Mouse (Mus musculus) right cerebral cortex, adult 2 months (tissue): ENCODE data around the gene Ppia.
A peak's percentile ranks its signal among the peaks of the same experiment; 100 is the strongest.
"Not testable (repeated sequence)": the region's sequence is repeated elsewhere in the genome, so short reads cannot be mapped to it uniquely, and the experiment has no call there.

Source experiments
- DNase-seq, 2 experiments: peaks; one replicate each; pipeline ENCODE4 v3.0.0; 2021 to 2022; ENCODE audit warnings: low spot score in 2 of 2

The Ppia gene

DNA sequence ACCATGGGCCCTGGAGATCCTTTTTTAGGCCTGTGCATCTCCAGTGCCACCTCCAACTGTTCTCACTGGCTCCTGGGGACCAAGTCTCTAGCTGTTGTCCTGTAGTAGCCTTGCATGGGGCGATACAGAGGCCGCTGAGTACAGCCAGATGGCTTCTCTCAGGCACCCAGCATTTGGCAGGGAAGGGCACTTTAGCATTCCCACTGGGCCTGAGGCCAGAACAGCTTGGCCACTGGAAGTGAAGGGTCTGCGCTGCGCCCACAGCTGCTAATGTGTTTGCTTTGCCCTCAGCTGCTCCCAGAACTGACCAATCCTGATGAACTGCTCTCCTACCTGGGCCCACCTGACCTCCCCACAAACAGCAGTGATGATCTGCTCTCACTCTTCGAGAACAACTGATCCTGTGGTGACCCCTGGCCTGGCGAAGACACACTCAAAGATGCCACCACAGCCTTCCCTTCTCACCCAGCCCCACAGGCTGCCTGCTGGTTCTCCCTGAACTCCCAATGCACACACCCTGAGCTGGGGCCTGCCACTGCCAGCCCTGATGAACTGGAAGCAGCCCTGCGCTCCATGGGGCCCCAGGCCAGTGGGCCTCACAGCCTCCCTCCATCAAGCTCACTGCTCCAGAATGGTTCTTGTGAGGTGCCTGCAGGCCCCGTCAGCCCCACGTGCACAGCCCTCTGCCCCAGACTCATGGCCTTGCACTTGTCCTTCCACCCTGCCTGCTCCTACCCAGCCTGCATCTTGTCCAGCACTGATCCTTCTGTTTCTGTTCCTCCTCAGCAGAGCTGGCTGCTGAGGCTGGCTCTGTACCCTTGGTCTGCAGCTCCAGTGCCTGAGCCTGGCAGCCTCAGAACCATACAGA is 10.3 kb upstream of the Ppia start:
- DNase-seq = peak in 1 of 2 experiments; percentile 20

DNA sequence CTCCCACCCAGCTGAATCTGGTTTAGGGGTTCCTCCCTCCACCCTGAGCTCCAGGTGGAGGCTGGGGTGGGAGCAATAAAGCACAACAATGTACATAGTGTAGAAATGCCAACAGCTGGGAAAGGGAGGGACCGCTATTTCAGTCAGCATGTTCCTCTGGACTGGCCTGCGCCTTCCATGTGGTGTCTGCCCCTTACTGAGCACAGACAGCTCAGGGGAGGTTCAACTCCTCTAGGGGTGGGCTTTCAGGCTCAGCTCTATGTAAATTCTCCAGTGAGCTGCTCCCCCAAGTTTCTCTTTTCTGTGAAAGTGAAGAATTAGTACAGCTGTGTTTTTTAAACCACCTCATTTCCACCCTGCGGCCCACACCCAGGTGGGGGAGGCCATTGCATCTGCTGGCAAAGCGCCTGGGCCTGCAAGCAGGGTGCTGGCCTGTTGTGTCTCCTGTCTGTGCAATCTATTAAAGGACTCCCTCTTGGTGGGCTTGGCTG is 9.6 kb upstream of the Ppia start:
- DNase-seq = peak; percentile 42 to 56

DNA sequence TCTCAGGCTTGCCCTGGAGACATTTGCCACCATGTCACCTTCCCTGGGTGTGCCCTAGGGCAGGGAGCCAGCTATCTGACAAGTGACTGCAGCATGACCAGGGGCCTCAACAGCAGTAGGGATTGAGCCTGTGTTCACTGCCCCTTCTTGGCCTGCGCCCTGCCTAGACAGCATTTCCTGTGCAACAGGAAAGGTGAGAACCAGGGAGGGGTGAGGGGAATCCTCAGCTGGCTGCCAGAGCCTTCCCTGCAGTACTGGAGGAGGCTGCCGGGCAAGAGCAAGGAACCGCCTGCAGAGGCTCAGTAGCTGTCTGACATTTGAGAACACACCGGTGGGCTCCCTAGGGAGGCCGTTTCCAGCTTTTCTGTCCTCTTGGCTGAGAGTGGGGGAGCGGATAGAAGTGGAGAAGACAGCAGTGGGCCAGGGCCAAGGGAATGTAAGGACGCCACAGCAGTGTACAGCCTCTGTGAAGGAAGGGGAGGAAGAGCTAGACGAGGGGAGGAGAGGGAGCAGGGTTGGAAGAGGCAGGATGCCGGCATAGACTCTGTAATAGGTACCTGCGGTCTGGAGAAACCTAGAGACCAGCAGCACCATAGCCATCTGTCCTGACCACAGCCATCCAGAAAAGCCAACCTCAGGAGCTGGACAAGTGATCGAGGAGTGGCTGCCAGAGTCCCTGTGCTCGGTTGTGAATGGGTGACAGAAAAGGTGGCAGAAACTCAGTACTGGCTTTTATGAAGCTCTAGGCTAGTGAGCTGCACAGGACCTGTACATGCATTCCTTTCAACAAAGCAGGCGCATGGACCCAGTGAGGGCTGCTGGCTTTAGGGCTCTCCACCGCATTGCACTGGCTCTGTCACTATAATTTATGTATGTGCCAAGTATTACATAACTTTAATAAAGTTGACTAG is 8.7 kb upstream of the Ppia start:
- DNase-seq = peak; percentile 52 to 54

DNA sequence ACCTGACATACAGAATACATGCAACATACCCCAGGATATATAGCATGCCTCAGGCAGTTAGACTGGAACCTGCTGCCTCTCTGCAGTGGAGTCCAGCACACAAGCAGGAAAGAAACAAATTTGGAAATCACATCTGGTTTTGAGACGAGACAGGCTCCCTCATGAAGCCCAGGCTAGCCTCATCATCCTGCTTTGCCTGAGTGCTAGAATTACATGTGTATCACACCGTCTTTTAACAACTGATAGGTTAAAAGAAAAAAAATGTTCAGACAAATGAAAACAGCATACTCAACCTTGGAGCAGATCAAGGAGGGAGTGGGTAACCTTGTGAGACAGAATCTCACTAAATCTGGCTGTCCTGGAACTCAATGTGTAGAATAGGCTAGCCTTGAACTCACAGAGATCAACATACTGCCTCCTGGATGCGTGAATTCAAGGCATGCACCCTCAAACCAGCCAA is 8.1 kb upstream of the Ppia start:
- no peak for DNase-seq

DNA sequence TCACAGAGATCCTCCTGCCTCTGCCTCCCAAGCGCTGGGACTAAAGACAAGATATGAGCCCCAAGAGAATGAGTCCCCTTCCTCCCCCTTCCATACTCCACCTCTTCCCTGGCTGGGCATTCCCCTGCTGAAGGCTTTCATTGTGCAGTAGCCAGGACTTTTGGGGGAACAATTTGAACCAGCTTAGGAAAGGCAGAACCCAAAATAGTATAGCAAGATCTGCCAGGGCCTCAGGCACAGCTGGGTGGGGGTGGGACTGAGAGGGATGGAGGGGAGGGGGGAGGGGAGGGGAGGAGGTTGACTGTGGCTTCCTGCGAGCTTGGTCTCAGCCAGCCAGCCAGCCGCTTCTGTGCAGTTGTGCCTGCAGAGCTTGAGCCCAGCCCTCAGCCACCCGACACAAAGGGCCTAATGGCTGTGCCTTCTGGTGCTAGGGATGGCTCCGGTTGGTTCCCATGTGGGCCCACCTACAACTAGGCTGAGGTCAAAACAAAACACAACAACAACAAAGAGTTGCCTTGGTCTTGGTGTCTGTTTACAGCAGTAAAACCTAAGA is 5.1 kb upstream of the Ppia start:
- DNase-seq = no peak

DNA sequence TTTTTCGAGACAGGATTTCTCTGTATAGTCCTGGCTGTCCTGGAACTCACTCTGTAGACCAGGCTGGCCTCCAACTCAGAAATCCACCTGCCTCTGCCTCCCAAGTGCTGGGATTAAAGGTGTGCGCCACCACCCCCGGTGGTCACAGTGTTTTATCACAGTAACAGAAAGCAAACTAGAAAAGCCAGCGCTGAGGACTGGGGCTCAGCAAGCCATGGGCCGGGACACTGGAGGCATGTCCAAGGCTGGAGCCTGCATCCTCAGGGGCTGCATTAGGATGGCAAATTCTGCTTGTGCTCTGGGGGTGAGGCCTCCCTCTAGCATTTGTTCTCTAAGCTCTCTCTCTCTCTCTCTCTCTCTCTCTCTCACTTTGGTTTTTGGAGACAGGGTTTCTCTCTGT is 4.5 kb upstream of the Ppia start:
- DNase-seq = not testable (repeated sequence)

DNA sequence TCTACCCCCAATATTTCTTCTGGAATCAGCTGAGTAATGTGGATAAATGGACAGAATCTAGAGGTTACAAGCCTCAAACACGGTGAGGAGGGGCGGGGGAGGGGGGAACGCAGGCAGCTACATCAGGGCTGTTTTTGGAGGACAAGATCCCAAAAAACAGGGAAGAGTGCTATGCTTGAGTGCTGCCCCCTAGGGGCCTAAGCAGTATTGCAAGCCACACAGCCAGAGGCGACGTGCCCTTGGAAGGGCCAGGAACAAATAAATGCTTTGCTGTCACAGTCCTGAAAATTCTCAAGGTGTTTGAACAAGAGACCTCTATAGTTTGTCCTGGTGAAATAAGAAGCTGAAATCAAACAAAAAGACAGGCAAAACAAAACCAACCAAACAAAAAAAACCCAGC is 3.6 kb upstream of the Ppia start:
- peak; percentile 82 to 89 for DNase-seq

DNA sequence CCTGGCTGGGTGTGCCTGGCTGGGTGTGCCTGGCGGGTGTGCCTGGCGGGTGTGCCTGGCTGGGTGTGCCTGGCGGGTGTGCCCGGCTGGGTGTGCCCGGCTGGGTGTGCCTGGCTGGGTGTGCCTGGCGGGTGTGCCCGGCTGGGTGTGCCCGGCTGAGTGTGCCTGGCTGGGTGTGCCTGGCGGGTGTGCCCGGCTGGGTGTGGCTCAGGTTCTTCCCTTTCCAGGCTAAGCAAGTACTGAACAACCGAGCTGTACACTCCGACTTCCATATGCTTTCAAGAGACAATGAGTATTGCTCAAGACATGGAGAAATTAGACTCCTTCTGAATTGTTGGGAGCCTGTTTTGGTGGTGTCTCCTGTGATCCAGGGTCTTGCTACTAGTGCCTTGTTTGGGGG is 2.0 kb upstream of the Ppia start:
- DNase-seq = no peak

DNA sequence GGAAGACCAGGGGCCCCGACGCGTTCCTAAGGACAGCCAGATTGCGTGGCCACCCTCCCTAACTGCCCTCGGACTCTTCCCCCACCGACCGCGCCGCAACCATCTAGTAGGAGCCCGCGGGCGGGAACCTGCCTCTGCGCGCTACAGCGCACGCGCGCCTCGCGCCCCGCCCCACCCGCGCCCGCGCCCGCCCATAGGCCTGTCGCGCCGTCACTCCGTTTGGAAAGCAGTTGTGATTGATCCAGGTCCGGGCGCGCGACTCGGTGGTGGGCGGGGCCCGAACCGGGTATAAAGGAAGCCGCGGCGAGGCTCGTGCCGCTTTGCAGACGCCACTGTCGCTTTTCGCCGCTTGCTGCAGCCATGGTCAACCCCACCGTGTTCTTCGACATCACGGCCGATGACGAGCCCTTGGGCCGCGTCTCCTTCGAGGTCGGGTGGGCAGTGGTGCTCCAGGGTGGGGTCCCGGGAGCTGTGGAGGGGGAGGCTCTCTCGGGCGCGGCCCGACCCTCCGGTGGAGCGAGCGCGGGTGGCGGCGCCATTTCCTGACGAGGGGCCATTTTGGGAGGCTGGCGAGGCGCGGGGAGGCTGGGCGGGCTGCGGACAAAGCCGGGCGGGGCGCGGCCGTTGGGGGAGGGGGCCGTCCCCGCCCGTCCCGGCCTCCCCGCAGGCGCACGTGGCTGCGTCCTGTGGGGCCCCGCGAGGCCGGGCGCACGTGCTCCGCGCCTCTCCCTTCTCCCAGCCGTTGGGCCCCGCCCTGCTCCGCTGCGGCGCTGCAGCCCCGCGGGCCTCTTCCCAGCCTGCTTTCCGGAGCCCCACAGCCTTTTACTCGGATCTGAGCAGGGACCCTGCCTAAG is 535 bp downstream of the Ppia start:
- peak; percentile 99 for DNase-seq

DNA sequence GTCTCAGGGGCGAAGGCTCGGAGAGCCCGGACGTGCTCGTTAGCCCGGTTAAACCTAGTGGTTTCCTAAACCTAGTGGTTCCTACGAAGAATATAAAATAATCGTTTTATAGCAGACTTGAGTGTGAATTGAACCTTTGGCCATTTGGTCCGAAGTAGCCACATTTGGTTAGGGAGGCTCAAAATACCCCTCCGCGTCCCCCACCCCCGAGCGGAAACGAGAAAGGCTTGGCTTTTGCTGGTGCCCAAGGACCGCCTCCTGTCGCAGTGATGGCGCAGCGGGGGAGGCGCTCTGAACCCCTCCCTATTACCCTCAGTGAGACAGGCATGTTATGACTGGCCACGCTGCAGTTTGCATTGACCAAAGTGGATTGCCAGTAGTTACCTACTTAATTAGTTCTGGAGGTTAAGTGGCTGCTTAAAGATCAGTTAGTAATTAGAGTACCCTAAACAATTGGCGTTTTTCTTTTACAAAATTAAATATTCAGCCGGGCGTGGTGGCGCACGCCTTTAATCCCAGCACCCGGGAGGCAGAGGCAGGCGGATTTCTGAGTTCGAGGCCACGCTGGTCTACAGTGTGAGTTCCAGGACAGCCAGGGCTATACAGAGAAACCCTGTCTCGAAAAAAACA is 1.3 kb downstream of the Ppia start:
- peak; percentile 82 to 84 for DNase-seq

DNA sequence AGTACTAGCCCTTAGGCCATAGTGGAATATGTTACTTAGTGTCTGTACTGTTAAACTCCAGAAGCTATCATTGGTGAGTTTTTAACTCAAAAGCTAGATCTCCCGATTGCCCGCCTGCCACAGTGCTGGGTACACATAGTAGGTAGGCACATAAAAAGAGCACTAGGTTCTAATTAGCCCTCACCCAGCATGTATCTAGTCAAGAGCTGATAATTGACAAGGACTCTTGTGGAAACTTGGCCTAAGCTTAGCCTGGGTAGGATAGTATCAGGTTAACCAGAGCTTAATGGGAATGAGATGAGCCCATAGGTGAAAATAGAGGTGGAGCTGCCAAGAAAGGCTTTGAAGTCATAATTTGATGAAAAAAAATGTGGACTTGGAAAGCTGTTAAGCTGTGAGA is 1.8 kb downstream of the Ppia start:
- no peak for DNase-seq

DNA sequence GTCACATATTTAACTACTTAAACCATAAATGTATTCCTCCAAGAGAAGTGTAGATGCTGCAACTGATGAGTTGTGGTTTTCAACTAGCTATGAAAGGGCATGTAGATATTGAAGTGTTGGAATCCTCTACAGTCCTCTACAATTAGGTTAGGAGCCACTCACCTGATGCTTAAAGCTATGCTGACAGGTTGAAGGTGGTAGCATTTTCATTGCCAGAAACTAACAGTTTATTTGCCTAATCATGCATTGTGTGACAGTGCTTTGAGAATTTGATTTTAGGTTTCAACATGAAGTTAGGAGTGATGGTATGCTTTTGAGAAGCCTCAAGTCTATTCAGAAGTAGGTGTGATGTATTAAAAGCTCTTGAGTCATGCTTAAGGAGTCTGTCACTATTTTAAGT is 2.2 kb downstream of the Ppia start:
- no peak for DNase-seq

DNA sequence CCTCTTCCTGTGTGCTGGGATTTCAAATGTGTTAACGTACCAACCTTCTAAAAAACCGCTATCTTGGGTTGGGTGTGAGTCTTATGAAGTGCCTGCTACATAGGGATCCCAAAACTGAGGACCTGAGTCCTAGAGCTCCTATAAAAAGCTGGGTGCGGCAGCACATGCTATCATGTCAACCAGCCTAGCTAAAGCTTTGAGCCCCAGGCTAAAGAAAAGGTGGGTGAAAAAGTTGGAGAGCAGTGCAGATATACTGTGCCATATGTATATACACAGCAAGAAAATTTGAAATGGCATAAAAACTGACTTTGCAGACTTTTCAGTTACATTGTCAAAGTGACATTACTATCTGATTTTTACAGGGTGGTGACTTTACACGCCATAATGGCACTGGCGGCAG is 3.5 kb downstream of the Ppia start:
- no peak for DNase-seq

DNA sequence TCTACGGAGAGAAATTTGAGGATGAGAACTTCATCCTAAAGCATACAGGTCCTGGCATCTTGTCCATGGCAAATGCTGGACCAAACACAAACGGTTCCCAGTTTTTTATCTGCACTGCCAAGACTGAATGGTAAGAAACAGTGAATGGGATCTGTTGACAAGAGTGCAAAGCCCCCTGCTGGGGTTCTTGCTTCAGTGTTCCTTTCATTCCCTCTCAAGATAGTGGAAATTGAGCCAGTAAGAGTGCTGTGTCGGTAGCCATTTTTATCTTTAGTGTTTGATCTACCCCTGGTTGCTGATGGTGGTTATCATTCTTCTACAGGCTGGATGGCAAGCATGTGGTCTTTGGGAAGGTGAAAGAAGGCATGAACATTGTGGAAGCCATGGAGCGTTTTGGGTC is 3.9 kb downstream of the Ppia start:
- DNase-seq = not testable (repeated sequence)

DNA sequence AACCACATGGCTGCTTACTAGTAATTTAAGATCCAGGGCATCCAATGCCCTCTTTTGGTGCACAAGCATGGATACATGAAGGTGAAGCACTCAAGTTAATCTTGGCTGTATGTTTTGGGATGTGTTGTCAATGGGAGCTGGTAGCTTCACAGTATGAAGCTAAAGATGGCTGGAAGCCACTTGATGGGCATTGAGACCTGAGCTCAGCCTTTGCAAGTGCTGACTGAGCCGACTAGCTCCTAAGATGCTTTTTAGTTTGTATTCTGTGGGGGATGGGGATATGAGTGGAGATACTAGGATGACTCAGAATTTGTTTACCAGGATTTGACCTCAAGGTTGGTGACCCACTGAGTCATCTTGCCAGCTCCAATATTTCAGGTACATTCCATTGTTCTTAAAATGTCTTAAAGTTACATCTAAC is 5.0 kb downstream of the Ppia start:
- no peak for DNase-seq

DNA sequence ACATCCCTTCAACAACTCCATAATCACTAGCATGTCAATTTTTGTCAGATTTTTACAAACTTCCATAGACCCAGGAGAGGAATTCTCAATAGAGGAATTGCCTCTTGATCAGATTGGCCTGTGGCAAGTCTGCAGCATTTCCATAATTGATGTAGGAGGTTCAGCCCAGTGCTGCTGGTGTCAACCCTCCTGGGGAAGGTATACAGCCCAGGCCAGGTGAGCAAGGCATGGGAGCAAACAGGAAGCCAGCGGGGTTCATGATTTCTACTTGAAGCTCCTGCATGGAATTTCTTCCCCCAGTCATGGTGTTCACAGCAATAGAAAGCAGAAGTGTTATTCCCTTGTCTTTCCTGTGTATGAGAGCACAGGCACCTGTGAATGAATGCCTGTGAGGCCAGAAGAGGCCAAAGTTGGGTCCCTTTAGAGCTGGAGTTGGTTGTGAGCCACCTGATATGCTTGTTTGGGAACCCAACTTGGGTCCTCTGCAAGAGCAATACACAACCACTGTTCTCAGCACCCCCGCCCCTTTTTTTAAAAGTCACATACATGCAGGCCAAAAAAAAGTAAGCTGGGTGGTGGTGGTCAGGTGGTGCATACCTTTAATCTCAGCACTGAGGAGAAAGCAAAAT is 5.6 kb downstream of the Ppia start:
- no peak for DNase-seq

DNA sequence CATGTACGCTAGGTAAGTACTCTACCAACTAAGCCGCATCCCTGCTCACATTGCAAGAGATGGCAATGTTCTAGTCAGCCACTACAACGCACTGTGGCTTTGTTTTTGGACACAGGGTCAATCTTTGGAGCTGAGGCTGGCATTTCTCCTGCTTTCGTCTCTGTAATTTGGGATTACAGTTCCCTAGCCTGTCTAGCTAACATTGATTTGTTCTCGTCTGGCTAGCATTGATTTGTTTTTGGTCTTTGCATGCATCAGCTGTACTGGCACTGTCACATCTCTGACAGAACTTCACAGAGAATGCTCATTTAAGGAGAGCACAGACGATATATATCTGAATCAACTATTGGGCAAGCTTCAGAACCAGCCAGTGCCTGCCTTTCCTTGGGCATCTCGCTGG is 14.9 kb downstream of the Ppia start:
- no peak for DNase-seq

DNA sequence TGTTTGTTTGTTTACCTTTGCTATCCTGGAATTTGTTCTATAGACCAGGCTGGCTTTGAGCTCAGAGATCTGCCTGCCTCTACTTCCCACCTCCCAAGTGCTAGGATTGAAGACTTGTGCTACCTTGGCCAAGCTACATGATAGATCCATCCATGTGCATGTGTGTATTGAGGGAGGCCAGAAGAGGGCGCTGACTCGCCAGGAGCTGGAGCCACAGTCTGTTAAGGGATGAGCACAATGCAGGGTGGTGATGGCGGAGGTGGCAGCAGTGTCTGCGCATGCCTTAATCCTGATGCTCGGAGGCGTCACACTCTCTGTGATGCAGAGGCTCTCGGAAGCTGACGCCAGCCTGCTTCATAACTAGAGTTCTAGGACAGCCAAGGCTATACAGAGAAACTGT is 21.2 kb downstream of the Ppia start:
- peak in 1 of 2 experiments; percentile 41 for DNase-seq

DNA sequence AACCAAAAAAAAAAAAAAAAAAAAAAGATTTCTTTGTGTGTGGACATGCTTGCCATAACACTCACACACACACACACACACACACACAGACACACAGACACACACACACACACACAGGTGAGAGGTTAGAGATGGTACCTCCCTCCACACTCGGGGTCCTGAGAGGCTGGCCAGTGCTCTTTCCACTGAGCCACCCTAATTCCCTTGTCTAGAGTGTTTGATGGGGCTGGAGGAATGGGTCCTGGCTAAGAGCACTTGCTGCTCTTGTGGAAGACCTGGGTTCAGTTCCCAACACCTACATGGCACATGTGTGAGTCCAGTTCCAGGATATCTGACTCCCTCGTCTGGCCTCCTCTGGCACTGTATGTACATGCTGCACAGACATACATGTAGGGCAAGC is 22.4 kb downstream of the Ppia start:
- DNase-seq = no peak

DNA sequence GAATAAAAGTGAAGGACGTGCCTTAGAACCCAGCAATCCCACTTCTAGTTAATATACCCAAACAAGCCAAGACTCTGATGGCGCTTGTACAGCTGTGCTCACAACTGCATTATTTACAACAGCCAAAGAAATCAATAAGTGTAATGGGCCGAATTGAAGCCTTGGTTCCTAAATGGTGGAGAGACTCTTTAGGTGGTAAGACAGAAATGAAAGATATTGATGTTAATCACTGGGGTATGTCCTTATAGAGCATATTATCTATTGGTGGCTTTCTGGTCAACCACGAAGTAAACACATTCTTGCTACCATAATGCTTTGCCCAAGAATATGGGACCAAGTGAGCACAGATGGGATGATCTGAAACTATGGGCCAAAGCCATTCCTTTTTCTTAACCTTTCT is 24.9 kb downstream of the Ppia start:
- no peak for DNase-seq
